Mouse (Mus musculus) urinary bladder, postnatal 14 days (tissue): ENCODE measurements around the gene Lrig1.

Experiments
- DNase-seq: peaks from one replicate; pipeline ENCODE4 v3.0.0; 2021; ENCODE audit warnings: low spot score

Lrig1 gene

DNA sequence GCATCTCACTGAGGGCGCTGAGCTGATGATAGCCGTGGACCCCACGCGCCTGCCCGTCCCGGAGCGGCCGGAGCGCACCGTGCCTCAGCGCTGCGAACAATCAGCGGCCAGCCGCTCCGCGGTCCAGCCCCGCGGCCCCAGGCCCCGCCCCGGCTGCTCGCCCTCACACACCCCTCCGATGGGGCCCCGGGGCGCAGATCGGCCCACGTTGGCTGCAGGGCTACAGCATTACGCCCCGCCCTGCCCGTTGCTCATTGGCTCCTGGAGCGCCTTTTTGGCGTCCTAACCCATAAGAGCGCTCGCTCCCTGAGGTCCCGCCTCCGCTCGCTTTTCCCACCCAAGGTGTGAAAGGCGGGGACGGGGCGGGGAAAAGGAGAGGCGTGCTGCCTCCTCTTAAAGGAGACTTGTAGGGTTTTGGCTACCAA, at the start of gene Lrig1:
TSS of gene Lrig1 (minus strand) at position 92 of the 425 bp plus-strand sequence.
- peak; percentile 98 for DNase-seq

DNA sequence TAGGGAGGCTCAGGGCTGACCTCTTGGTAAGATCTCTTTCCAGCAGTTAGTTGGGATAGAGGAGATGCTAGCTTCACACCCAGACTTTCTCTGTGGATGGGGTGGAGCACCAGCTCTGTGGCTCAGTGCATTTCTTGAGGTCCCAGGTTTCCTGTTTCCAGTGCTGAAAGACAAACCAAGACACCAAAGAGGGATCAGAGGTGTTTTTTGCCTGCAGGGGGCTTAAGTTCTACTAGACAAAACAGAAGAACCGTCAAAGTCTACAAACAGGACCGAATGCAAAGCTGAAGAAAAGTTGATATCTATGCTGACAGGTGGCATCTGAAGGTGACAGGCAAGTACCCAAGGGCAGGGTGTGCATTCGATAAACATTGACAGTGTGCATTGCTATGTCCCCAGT, 49.7 kb upstream of the Lrig1 start:
- DNase-seq: no peak

DNA sequence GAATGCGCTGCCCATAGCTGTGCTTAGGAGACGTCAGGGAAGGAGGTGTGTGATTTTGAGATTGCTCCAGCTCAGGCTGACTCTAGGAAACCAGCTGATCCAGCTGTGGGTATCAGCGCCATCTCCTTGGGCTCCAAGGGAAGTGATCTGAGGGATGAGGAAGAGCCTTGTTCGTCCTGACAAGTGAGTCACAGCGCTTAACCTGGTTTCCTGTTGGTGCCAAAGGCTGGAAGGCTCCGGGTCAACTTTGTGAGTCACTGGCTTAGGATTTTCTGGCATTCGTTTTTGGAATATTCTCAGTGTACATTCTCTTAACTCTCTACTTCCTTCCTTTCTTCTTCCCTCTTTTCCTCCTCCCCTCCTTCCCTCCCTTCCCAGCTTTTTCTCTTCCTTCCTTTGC, 48.4 kb upstream of the Lrig1 start:
- DNase-seq: no peak

DNA sequence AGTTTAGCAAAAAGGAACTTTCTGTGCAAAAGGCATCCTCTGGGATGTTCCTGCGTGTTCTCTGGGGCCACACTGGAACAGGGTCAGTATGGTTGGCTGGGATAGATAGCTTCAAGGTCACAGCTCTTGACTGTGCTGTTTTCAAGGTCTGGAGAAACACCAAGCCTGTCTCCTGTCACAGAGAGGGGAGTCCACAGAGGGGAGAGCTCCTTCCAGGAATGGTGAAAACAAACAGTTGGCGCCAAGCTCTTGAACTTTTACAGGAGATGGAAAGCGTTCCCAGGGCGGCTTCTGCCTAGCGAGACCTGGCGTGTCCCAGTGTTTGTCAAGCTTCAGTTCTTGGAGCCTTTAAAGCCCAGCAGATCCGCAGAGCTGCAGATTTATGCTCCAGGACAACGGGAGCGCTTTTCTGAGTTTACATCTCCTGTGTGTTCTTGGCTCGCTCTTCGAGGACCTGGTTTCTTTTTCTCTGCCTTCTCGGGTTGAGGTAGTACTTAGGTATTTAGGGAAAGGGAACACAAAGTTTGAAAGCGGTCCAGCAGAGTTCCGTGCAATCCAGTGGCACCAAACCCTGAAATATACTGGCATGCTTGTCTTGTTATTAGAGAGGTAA, 40.3 kb upstream of the Lrig1 start:
- DNase-seq: peak; percentile 12

DNA sequence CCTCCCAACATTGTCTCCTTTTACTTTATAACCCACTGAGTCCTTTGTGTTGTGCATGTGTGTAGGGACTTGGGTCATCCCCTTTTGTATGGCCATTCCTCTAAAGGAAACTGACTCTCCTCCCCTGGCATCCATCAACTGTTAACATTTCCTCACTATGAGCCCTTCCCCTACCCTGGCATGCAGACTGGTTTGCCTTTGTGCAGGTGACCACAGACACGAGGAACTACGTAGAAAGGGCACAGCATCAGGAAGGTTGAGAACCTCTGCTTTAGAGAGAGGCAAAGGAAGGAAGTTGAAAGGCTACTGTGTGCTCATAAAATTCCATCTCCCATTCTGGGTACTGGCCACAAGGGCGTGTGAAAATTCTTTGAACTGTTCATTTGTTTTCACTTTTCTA, 38.7 kb upstream of the Lrig1 start:
- no peak for DNase-seq

DNA sequence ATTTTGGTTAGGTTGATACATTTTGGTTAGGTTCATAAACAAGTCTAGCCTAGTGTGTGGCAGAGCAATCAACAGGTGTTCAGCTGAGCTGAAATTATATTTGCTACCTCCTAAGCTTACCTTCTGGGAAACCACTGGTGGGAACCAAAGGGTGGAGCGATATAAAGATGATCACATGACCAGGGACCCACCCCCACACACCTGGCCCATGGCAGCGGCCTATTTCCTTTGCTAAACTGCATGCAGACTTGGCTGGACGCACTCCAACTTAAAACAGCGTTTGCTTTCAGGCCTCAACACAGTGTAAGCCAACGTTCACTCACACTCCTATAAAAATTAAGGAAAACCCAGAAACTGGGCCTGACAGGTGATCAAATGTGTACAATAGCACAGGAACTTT, 33.9 kb upstream of the Lrig1 start:
- DNase-seq: no peak

DNA sequence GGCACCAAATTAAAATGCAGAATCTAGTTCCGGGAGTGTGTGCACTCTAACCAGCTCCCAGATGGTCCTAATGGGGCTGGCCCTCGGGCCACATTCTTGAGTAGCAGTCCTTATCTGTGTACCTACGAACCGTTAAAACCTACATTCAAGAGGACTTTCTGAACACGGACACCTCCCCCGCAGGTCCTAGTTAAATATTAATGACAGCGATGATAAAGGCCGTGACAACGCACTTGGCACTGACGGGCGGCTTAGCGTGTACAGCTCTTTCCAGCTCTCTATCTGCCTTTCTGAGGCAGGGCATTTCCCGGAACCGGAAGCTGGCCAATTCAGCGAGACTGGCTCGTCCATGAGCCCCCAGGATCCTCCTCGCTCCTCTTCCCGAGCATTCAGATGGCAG, 29.9 kb upstream of the Lrig1 start:
- peak; percentile 25 for DNase-seq

DNA sequence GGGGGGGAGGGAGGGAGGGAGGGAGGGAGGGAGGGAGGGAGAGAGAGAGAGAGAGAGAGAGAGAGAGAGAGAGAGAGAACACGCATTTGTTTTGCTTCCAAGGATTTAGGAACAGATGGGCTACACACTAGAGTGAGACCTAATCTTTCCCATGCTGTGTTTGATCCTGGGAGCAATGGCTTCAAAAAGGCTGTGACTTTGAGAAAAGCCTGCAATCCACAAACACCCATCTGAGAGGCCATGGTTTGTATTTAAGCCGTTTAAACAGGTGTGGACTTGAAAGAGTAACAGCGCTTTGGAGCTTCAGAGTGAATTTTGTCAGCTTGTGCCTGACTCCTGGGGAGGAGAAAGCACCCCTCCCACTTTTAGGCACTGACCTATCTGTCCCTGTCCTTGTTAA, 29.2 kb upstream of the Lrig1 start:
- DNase-seq: no peak

DNA sequence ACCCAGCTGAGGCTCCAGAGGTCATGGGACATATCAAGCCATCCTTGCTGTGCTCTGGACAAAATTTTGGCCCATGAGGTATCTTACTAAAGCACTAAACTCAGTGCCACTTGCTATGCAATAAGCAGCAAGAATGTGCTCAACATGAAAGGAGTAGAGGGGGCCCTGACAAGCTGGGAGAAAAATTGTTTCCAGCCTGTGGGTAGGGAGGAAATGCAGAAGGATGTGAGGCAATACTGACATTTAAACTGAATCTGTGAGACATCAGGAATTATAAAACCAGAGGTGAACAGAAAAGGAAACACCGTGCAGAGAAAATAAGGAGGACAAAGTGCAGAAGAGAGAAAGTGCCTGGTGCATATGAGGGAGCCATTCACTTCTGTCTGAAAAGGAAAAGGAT, 24.7 kb upstream of the Lrig1 start:
- DNase-seq: no peak

DNA sequence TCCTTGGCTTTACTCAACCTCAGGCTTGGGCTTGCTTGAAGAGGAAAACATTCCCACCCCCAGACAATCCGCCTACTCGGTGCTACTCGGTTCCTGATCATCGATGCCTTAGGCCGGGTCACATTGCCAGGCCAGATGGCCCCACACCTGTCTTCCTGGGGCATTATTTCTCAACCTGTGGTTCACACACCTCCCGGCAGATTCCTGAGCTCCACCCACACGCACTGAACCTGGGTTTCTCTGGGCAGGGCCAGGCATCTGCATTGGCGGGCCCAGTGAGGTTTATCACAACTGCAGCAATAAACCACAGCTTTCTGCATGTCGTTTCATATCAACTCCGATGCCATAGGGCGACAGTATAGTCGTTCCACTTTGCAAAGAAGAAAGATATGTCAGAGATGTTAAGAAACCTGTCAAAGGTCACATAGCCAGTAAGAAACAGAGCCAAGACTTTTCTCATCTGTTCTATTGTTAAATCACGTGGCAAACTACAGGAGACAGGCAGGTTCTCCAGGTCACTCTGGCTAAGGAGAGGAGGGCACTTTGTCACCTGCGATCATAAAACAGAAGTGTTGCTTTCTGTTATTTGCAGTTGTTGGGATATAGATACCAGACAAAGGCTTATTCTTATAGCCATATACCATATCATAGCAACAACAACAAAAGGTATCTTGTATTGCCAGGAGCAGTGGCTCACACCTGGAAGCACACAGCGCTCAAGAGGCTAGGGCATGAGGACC, 18.8 kb upstream of the Lrig1 start:
- no peak for DNase-seq

DNA sequence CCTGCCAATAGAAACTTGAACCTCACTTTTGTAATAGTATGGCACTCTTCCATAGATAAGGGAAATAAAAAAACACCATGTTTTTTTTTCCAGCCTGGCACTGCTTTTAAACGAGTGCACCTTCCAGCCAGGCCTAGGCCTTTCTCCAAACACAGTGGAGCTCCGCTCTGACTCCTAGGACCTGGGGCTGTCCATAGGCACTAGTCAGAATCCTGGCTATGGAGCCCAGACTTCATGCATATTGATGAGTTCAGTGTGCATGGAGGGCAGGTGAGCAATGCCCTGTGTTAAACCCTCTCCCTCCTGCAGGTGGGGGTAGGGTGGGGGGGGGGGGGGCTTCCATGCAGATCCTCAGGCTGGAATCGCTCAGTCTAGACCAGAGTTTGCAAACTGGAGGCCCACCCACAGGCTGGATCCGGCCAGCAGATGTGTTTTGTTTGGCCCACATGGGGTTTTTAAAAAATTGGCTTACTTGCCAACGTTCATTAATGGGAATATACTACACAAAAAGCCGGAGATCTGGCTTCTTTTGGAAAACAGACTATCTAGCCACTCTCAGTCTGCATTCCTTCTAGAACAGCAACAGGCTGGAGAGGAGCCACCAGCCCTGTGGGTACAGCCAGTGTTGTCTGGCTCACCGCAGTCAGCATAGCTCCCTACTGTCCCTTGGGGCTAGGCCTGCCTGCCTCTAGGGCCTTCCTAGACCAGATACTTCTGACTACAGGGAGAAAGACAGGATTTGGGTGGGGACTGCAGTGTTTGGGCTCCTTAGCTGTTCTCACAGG, 17.9 kb upstream of the Lrig1 start:
- DNase-seq: peak; percentile 36

DNA sequence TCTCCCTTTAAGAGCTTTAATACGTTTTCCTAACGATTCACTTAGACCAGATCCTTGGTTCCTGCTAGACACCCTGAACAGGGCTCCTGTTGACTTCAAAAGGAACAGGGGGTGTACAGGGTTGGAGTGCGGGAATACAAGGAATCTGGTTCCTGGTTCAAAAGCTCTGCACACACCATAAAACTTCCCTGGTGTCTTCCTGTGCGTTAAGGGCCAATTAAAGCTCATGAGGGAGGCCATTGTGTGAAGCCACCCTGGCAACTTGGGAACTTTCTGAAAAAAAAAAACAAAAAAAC, 15.6 kb upstream of the Lrig1 start:
- no peak for DNase-seq

DNA sequence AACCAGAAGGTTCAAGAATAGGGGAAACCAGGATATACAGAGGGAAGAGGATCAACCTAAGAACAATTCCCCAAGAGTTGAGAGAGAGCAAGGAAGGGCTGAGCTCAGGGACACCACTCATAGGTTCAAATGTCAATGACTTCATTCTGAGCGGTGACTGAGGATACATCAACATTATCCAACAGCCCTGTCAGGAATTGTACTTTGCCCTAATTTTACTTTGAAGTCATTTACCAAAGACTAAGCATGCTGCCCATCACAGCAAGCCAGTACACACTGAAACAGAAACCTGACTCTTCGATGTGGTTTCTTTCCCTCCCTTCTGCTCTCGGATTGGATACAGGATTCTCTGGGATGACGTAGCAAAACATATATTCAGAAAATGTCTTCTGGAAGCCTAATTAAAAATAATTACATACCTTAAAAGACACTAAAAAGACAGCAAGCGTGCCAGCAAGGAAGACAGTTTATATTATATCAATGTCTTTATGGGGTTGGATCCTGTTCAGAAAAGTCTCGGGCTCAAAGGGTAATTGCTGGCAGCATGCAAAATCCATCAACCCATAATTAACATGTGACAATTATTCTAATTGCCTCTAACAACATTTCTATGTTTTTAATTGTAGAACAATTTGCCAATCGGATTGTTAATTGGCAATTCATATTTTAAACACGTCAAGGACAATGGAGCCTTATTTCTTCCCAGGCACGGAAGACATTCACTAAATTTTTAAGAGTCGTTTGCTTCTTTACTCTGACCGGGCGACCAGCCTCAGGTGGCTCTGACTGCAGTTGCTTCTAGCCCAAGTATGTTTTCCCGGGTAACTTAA, 15.1 kb upstream of the Lrig1 start:
- no peak for DNase-seq

DNA sequence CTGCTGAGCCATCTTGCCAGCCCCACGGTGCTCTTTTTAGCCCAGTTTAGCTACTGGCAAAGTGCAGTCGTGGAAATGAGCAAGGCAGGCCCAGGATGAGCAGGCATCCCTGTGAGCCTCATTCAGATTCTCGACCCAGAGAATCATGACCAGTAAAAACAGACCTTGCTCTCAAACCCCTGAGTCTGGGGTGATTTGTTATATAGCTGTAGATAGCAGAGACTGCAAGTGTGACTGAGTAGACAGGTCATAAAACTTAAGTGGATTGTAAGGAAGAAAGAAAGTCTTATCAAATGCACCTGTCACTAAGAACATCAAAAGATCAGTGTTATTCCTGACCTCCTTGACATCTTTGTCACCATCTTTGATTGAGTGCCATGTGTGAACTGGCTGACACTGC, 9.9 kb upstream of the Lrig1 start:
- DNase-seq: no peak

DNA sequence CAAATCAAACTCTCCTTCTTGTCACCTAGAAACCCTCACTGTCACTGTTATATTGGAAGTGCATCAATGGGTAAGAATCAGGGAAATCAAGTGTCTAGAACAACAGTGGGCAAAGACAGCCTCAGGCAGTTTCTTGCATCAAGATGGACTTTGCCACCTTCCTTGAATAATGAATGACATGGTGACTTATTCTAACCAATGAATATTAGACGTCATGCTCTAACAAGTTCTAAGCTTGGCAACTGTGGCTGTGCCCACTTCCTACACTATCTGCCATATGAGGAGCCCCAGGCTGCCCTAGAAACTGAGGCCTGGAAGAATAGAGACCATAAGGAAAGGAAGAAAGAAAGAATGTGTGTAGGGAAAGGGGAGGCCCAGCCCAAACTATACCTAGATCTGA, 9.2 kb upstream of the Lrig1 start:
- DNase-seq: no peak

DNA sequence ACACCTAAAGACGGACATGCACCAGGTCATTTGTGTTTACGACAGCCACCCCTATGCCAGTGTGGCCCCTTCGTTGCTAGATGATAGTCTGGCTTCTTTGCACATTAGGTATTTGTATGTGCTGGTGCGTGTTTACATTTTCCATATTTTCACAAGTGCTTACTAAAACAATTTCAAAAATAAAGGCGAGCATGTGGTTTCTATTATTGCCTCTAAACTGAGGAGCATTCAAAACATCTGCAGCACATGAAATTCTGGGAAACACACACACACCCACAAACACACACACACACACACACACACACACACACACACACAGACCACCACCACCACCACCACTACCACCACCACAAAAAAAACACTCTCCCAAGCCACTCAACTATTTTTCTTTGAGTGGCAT, 7.3 kb upstream of the Lrig1 start:
- DNase-seq: no peak

DNA sequence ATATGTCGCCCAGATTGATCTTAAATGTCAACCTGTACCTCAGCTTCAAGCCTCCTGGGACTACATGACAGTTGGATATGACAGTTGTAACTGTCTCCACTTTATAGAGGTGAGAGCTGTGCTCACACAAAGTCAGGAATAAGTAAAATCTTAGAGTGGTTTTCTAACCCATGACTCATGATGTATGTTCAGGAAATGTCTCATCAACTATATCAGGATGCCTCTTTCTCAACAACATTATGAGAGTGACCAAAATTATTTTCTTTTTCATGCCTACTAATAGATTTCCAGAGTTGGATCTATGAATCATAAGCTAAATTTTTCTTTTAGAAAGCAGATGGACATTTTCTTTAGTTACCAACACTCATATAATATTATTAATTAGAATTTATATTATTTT, 6.0 kb upstream of the Lrig1 start:
- DNase-seq: no peak

DNA sequence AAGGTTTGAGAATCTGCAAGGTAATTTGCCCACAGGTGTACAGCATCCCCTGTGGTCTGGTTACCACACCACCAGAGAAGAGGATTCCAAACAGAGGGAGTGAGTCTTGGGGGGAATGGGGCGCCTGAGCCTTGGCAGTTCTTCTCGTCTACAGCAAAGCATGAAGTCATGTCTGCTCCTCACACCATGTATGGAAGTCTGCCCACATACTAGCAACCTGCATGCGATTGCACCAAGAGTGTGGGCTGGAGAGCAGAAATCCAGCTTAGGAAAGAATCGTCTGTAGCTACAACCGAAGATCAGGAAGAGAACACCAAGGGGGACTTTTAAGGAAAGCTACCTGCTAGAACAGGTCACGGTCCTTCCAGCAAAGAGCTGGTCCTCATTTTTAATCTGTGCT, 3.0 kb upstream of the Lrig1 start:
- DNase-seq: no peak

DNA sequence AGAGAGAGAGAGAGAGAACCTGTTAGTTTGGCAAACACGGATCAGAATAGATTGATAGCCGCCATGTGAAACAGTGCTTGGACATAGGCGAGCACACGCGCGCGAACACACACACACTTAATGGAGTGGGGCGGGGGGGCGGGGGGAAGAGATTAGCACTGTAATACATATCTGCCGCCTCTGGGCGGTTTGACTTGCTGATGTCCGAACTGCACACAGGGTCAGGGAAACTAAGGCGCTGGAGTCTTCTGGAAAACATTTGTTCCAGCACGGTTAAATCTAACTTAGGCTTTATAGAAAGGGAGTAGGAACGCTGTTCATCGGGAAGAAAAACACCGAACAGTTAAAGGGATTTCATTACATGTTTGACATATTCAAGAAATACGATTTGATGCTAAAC, 1.1 kb upstream of the Lrig1 start:
- no peak for DNase-seq

DNA sequence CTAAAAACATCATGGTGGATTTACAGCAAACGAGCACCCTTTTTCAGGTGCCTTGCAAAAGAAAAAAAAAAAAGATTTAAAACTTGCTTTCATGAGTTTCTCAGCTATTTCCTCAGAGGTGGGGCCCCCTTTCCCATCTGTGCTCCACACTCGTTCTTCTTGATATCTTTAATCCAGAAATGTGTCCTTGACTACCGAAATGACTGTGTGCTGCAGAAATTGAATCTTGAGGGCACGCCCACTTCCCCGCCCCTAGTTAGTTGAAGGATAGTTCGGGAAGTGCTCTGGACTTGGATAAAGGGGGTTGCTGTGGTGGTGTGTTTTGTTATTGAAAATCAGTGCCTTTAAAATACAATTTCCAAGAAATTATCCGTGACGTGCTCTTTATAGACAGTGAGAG, 654 bp upstream of the Lrig1 start:
- peak; percentile 71 for DNase-seq

DNA sequence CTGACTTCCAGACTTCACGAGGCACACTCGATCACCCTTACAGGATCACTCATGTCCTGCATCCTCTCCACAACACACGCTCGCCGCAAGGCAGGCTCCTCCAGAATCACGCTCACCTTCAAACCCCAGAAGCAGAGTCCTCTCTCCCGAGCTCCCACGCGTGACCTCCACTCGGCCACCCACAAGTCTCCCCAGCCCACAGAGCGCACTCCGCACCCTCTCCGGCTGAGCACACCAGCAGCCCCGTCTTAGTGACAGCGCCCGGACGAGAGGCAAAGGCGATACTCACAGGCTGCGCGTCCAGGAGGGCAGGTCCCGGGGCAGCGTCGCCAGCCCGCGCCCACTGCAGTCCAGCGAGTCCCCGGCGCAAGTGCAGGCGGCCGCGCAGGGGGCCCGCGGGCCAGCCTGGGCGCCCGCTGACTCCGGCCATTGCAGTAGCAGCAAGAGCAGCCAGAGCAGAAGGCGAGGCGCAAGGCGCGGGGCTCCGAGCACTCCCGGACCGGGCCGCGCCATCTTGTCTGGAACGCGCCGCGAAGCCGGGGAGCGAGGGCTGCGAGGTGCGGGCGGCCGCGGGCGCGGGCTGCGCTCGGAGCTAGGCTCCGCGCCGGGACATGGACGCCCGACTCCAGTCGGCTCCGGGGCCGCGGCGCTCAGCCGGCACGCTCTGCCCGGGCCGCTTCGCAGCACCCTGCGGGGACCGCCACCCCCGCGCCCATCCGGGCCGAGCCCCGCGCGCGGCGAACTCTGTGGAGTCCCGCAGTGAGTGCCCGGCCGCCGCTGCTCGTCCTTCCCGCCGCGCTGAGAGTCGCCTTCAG, 578 bp downstream of the Lrig1 start:
- DNase-seq: peak; percentile 32
